Mouse (Mus musculus) embryonic facial prominence, embryonic 11.5 days (tissue): ENCODE data around the gene Dusp1. TPM values are rescaled to one million over a fixed set of nuclear protein-coding genes. Genes with fewer than 3 reads are reported as not detected.

Experiments used
- ATAC-seq: fragments of 200-750 bp; cut with Nextera tagmentation; replicated peaks from 2 replicates; pipeline ENCODE4 v1.8.0; 2017; ENCODE audit warnings: low read depth; ENCODE audit not compliant: insufficient number of reproducible peaks, low FRiP score, low TSS enrichment
- DNase-seq: peaks from one replicate; pipeline ENCODE4 v3.0.0-alpha.2; 2015; ENCODE audit warnings: low spot score
- H3K27ac ChIP-seq: fragments of 300-500 bp; sonication (generic); replicated peaks from 2 replicates; pipeline ENCODE4 v1.5.1; 2014; ENCODE audit warnings: mild to moderate bottlenecking, low read depth, low read length, control low read depth
- H3K27me3 ChIP-seq: fragments of 300-500 bp; sonication (generic); 2 replicates; pipeline ENCODE4 v1.6.1; 2014; ENCODE audit warnings: mild to moderate bottlenecking, low read length, moderate library complexity, mixed read lengths; ENCODE audit not compliant: control insufficient read depth, insufficient read depth
- H3K36me3 ChIP-seq: fragments of 300-500 bp; sonication (generic); replicated peaks from 2 replicates; pipeline ENCODE4 v1.6.1; 2014; ENCODE audit warnings: low read depth, mild to moderate bottlenecking, low read length, moderate library complexity, mixed read lengths; ENCODE audit not compliant: control insufficient read depth, insufficient read depth
- H3K4me1 ChIP-seq: fragments of 300-500 bp; sonication (generic); 2 replicates; pipeline ENCODE4 v1.6.1; 2014; ENCODE audit warnings: low read length, mixed read lengths; ENCODE audit not compliant: control insufficient read depth, insufficient read depth
- H3K4me2 ChIP-seq: fragments of 300-500 bp; sonication (generic); 2 replicates; pipeline ENCODE4 v1.6.1; 2014; ENCODE audit warnings: low read depth, mild to moderate bottlenecking, control low read depth, low read length, moderate library complexity
- H3K4me3 ChIP-seq: fragments of 300-500 bp; sonication (generic); 2 replicates; pipeline ENCODE4 v1.5.1; 2014; ENCODE audit warnings: low read depth, low read length, control low read depth
- H3K9ac ChIP-seq: fragments of 300-500 bp; sonication (generic); replicated peaks from 2 replicates; pipeline ENCODE4 v1.6.1; 2014; ENCODE audit warnings: mild to moderate bottlenecking, control low read depth, low read length
- H3K9me3 ChIP-seq: fragments of 300-500 bp; sonication (generic); replicated peaks from 2 replicates; pipeline ENCODE4 v1.6.1; 2016; ENCODE audit warnings: mild to moderate bottlenecking, low read length, inconsistent platforms, mixed read lengths; ENCODE audit not compliant: control insufficient read depth
- WGBS: fragments of 180-500 bp; shearing (Covaris S2); extraction: QIAGEN DNeasy Blood & Tissue Kit; methylation state at CpG from one replicate; pipeline ENCODE4 v1.1.7; 2014; 5-methylcytosine and 5-hydroxymethylcytosine counted together
- polyA plus RNA-seq: library from polyadenylated mRNA; unstranded; fragments of >200 nt; fragmentation: Nextera tagmentation; extraction: Ambion mirVana; gene quantifications from 2 replicates; pipeline ENCODE4 v1.2.1, GENCODE M21; 2014

Dusp1 gene
- polyA plus RNA-seq, 1 experiment from 2014 or later, result 25.4 TPM

DNA sequence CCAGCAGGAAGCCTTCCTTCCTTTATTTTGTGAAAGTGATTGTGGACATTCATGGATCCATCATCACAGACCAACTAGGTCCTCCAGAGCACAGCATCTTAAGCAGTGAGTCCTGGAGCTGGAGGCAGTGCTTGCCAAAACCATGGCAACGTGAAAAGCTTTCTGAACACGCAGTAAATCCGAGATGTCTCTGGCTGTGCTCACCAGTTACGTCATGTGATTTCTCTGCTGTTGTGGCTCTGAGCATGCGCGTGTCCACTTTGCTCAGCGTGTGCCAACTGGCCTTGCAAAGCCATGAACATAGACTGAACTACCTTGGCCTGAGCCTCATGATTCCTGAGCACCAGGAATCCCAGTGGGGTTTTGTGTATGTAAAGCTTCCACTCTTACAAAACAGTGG is 36.6 kb downstream of the Dusp1 start:
- ATAC-seq (no peak), DNase-seq (no peak)
- H3K27ac ChIP-seq, result no peak overlapping the region
- H3K4me2 ChIP-seq, result no peak overlapping the region
- no peak overlapping the region for H3K4me3 ChIP-seq
- no peaks in the 10 kb centered on the region for H3K4me1 ChIP-seq
- no peaks in the 10 kb centered on the region for H3K36me3 ChIP-seq
- no peaks in the 10 kb centered on the region for H3K9me3 ChIP-seq
- H3K27me3 ChIP-seq, result no peaks in the 10 kb centered on the region
- WGBS, result 85% methylated on average over 7 of the region's 7 CpGs
- no peak overlapping the region for H3K9ac ChIP-seq

DNA sequence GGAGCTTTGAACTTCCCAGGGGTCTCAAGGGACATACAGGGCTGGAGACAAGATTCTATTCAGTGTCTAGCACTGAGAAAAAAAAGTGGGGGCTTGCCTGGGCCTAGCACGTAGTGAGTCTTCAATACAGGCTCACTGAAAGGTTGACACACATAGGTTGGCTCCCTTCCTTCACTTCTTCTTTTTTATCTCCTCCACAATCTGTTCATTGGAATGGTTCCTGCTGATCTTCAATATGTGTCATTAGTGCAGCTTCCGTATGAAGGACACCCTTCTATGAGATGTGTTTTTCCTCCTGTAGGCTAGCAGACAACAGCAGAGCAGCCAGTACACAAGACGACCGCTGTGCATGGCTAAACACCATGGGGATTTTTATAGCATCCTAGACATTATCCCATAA is 37.1 kb downstream of the Dusp1 start:
- 86% methylated on average over 4 of the region's 4 CpGs for WGBS
- H3K4me1 ChIP-seq, result no peaks in the 10 kb centered on the region
- no peak for DNase-seq

GRCm38 (mm10) chr17:26524316-26524715 is 37.6 kb downstream of the Dusp1 start:
- H3K4me1 ChIP-seq, result no peaks in the 10 kb centered on the region
- H3K27ac ChIP-seq, result no peak overlapping the region
- no peak overlapping the region for H3K4me2 ChIP-seq
- DNase-seq (no peak), ATAC-seq (no peak)
- no peaks in the 10 kb centered on the region for H3K27me3 ChIP-seq
- no peaks in the 10 kb centered on the region for H3K9me3 ChIP-seq
- no peaks in the 10 kb centered on the region for H3K36me3 ChIP-seq
- H3K9ac ChIP-seq, result no peak overlapping the region
- H3K4me3 ChIP-seq, result no peak overlapping the region

More for the DNA sequence above, 37.1 kb downstream of the Dusp1 start:
- Histone ChIP-seq H3K9me3 (no peaks in the 10 kb centered on the region), H3K4me3 (no peak overlapping the region), H3K36me3 (no peaks in the 10 kb centered on the region), H3K27ac (no peak overlapping the region), H3K4me2 (no peak overlapping the region), H3K9ac (no peak overlapping the region), H3K27me3 (no peaks in the 10 kb centered on the region)
- no peak for ATAC-seq

- DNase-seq (no peak), ATAC-seq (no peak)
- Histone ChIP-seq H3K36me3 (no peaks in the 10 kb centered on the region), H3K27ac (no peak overlapping the region), H3K4me3 (no peak overlapping the region), H3K9ac (no peak overlapping the region), H3K4me2 (no peak overlapping the region), H3K27me3 (no peaks in the 10 kb centered on the region), H3K4me1 (no peaks in the 10 kb centered on the region), H3K9me3 (no peaks in the 10 kb centered on the region)
- WGBS, result 77% methylated on average over 4 of the region's 4 CpGs
Measured at GRCm38 (mm10) chr17:26522711-26523110, 39.2 kb downstream of the Dusp1 start.

- WGBS, result 84% methylated on average over 3 of the region's 3 CpGs
- Histone ChIP-seq H3K4me3 (no peak overlapping the region), H3K4me1 (no peaks in the 10 kb centered on the region), H3K36me3 (no peaks in the 10 kb centered on the region), H3K27me3 (no peaks in the 10 kb centered on the region), H3K9me3 (no peaks in the 10 kb centered on the region), H3K9ac (no peak overlapping the region), H3K27ac (no peak overlapping the region), H3K4me2 (no peak overlapping the region)
- ATAC-seq (no peak), DNase-seq (no peak)
Measured at GRCm38 (mm10) chr17:26518306-26518705, 43.6 kb downstream of the Dusp1 start.

DNA sequence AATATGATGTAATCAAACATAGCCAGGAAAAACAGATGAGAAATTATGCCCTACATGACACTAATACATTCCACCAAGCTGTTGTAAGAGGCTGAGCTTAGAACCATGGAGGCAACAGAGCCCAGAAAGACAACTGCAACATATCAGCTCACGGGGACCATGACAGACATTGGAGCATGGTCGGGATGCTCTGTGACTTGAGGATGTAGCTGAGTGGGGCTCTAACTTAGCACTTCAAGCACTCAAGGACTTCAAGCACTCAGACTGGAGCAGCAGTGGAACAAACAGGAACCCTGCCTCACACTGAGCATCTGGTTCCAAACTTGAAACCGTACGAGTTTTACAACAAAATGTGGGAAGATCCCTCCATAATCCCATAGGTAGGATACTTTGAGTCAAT is 46.3 kb downstream of the Dusp1 start:
- Histone ChIP-seq H3K4me2 (no peak overlapping the region), H3K4me1 (no peaks in the 10 kb centered on the region), H3K36me3 (no peaks in the 10 kb centered on the region), H3K9ac (no peak overlapping the region), H3K27me3 (no peaks in the 10 kb centered on the region), H3K9me3 (no peaks in the 10 kb centered on the region), H3K4me3 (no peak overlapping the region), H3K27ac (no peak overlapping the region)
- 90% methylated on average over 4 of the region's 4 CpGs for WGBS
- ATAC-seq (no peak), DNase-seq (no peak)

DNA sequence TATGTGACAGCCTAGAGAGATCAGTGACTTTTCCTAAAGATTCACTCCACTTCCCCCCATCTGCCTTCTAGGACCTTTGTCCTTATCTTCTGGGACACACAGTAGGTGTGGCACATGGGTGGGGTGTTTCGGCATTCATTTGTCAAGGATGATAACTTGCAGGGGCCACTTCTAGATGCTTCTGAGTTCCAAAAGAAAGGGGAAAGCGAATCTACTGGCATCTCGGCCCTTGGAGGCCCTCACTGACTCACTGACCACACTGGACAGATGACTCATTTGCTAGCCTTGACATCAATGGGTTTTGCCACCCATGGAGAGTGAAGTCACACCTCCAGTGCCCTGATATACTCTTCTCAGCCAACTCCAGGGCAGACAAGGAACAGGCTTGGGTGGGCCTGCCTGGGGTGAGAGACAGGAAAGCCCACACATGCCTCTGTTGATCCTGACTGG is 47.3 kb downstream of the Dusp1 start:
- Histone ChIP-seq H3K27ac (no peak overlapping the region), H3K4me1 (no peaks in the 10 kb centered on the region), H3K36me3 (no peaks in the 10 kb centered on the region), H3K4me3 (no peak overlapping the region), H3K9ac (no peak overlapping the region), H3K9me3 (no peaks in the 10 kb centered on the region), H3K4me2 (no peak overlapping the region), H3K27me3 (no peaks in the 10 kb centered on the region)
- DNase-seq (no peak), ATAC-seq (no peak)
- 90% methylated on average over 3 of the region's 3 CpGs for WGBS

DNA sequence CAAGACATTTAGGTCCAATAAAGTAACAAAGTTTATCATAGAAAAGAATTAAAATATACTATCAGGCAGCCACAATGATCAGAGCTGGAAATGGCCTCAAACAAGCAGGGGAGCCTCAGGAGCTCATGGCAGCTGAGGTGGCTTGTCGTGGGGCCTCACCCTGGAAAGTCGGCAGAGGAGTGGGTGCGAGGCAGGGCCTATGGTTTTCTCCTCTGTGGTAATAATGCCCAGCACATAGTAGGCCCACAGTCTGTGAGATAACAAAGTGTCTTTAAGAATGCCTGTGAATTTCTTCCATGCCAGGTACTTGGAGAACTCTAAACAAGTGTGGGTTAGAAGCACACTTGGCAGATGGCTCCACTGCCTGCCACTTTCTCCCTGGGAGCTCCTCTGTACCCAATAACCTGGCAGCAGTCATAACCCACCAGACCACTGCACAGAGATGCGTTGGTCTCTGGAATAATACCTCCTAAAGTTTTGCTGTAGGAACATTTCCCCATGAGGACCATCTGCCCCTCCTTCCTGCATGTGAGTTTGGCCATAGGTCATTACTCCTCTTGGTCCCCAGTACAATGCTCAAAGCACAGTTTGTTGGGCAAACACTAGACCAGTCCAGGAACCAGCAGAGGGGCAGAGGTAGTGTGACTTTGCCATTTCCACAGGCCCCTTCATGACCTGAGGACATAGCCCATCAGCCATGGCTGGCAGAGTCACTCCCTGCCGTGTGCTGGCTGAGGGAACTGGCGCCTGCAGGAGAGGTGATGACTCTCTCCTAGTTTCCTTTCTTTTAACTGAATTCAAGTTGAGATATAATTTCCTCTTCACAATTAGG is 48.3 kb downstream of the Dusp1 start:
- no peak for ATAC-seq
- Histone ChIP-seq H3K27ac (no peak overlapping the region), H3K4me1 (no peaks in the 10 kb centered on the region), H3K27me3 (no peaks in the 10 kb centered on the region), H3K4me3 (no peak overlapping the region), H3K9ac (no peak overlapping the region), H3K36me3 (no peaks in the 10 kb centered on the region), H3K9me3 (no peaks in the 10 kb centered on the region), H3K4me2 (no peak overlapping the region)
- 78% methylated on average over 6 of the region's 6 CpGs for WGBS
- no peak for DNase-seq
